11 mouse cellular contexts compared by ENCODE assay signal in genomic region chr7:19564455-19564854, GRCm38 (mm10). TPM values are rescaled to one million over a fixed set of nuclear protein-coding genes. Genes with fewer than 3 reads are reported as not detected.
DNase-seq lines count a peak whose midpoint lies in the region; ATAC-seq and TF ChIP-seq lines count a peak whose summit lies in the region.
"Had no signal": no experiment of that assay in that cellular context is flagged by ENCODE, and none has a peak within 500 bp of the region (broad histone marks: within the 10 kb centered on the region; RNA-seq: fewer than 3 reads in every experiment).

No protein-coding gene starts in this region.

- H3K4me2 ChIP-seq in hindbrain, postnatal 0 days (ENCODE audit: low read depth, low read length) = no peak overlapping the region
- H3K4me2 ChIP-seq in hindbrain, embryonic 13.5 days = no peak overlapping the region
- H3K4me2 ChIP-seq in stomach, postnatal 0 days (replicated peaks; ENCODE audit: low read depth) = no peak overlapping the region
- H3K4me2 ChIP-seq in forebrain, embryonic 12.5 days = no peak overlapping the region
- H3K4me2 ChIP-seq: hindbrain, embryonic 14.5 days; lung, embryonic 15.5 days had no signal

- no peaks in the 10 kb centered on the region for H3K27me3 ChIP-seq in hindbrain, postnatal 0 days (ENCODE audit: insufficient read depth, low read length)
- no peaks in the 10 kb centered on the region for H3K27me3 ChIP-seq in hindbrain, embryonic 13.5 days
- no peaks in the 10 kb centered on the region for H3K27me3 ChIP-seq in stomach, postnatal 0 days (ENCODE audit: control insufficient read depth, insufficient read depth, low read length)
- no peaks in the 10 kb centered on the region for H3K27me3 ChIP-seq in forebrain, embryonic 12.5 days
- H3K27me3 ChIP-seq: lung, embryonic 15.5 days had no signal

- no peak overlapping the region for H3K27ac ChIP-seq in hindbrain, postnatal 0 days
- H3K27ac ChIP-seq in hindbrain, embryonic 13.5 days = no peak overlapping the region
- no peak overlapping the region for H3K27ac ChIP-seq in stomach, postnatal 0 days (replicated peaks)
- H3K27ac ChIP-seq in forebrain, embryonic 12.5 days = no peak overlapping the region
- H3K27ac ChIP-seq: hindbrain, embryonic 14.5 days; lung, embryonic 15.5 days had no signal

- no peak for TF ChIP-seq POLR2A in brain, embryonic 14.5 days (IDR thresholded peaks at IDR 0.05; ENCODE audit: borderline replicate concordance, extremely low read depth, insufficient read depth, insufficient read length, poor library complexity, severe bottlenecking)

- no peak for ATAC-seq in hindbrain, postnatal 0 days
- no peak for ATAC-seq in hindbrain, embryonic 13.5 days (ENCODE audit: low FRiP score)
- ATAC-seq in stomach, postnatal 0 days (ENCODE audit: low FRiP score, low TSS enrichment) = no peak
- no peak for ATAC-seq in forebrain, embryonic 12.5 days (ENCODE audit: low FRiP score)

- WGBS in hindbrain, postnatal 0 days = 92% methylated on average over 4 of the region's 4 CpGs
- 89% methylated on average over 4 of the region's 4 CpGs for WGBS in hindbrain, embryonic 13.5 days
- 92% methylated on average over 4 of the region's 4 CpGs for WGBS in stomach, postnatal 0 days
- WGBS in forebrain, embryonic 12.5 days = 90% methylated on average over 4 of the region's 4 CpGs

- no peak for DNase-seq in hindbrain, postnatal 0 days (ENCODE audit: low spot score)
- peak; percentile 20 for DNase-seq in thymus, postnatal 14 days
- no peak for DNase-seq in thymus, postnatal 0 days (ENCODE audit: low spot score)
- DNase-seq in brain, embryonic 14.5 days (ENCODE audit: low read depth) = no peak
- no peak for DNase-seq in stomach, postnatal 0 days (ENCODE audit: low spot score)
- DNase-seq: cerebellum, adult 9-10 months; right cerebral cortex, postnatal 25 days had no signal

- H3K9me3 ChIP-seq in hindbrain, postnatal 0 days (ENCODE audit: low read length) = no peaks in the 10 kb centered on the region
- peaks cover 3% of the 10 kb centered on the region; the same call in 1 of the 2 replicates for H3K9me3 ChIP-seq in hindbrain, embryonic 13.5 days
- H3K9me3 ChIP-seq in stomach, postnatal 0 days (ENCODE audit: control insufficient read depth, low read length) = no peaks in the 10 kb centered on the region
- peaks cover 6% of the 10 kb centered on the region; the same call in 1 of the 2 replicates for H3K9me3 ChIP-seq in forebrain, embryonic 12.5 days
- H3K9me3 ChIP-seq: lung, embryonic 15.5 days had no signal

- peak; percentile 31; the same call in 1 of the 2 replicates for TF ChIP-seq CTCF in hindbrain, postnatal 0 days (IDR thresholded peaks at IDR 0.05; ENCODE audit: low read depth)
- peak; percentile 14; the same call in 1 of the 2 replicates for TF ChIP-seq CTCF in brain, embryonic 14.5 days (IDR thresholded peaks at IDR 0.05; ENCODE audit: borderline replicate concordance, extremely low read depth, insufficient read depth, insufficient read length)
- TF ChIP-seq CTCF in stomach, postnatal 0 days (IDR thresholded peaks at IDR 0.05; ENCODE audit: low read depth) = peak; percentile 56

- H3K4me3 ChIP-seq in hindbrain, postnatal 0 days (ENCODE audit: low read length) = no peak overlapping the region
- no peak overlapping the region for H3K4me3 ChIP-seq in hindbrain, embryonic 13.5 days
- H3K4me3 ChIP-seq in stomach, postnatal 0 days (ENCODE audit: low read depth, low read length) = no peak overlapping the region
- H3K4me3 ChIP-seq in forebrain, embryonic 12.5 days (replicated peaks) = no peak overlapping the region
- H3K4me3 ChIP-seq: lung, embryonic 15.5 days had no signal

- peaks cover 19% of the 10 kb centered on the region for H3K36me3 ChIP-seq in hindbrain, postnatal 0 days (ENCODE audit: insufficient read depth, low read length)
- H3K36me3 ChIP-seq in hindbrain, embryonic 13.5 days = peaks cover 31% of the 10 kb centered on the region
- peaks cover 11% of the 10 kb centered on the region for H3K36me3 ChIP-seq in stomach, postnatal 0 days (ENCODE audit: control insufficient read depth, insufficient read depth, low read length)
- peaks cover 38% of the 10 kb centered on the region for H3K36me3 ChIP-seq in forebrain, embryonic 12.5 days (replicated peaks)

- no peak overlapping the region for H3K9ac ChIP-seq in hindbrain, postnatal 0 days (replicated peaks; ENCODE audit: low read length)
- no peak overlapping the region for H3K9ac ChIP-seq in hindbrain, embryonic 13.5 days
- no peak overlapping the region for H3K9ac ChIP-seq in stomach, postnatal 0 days (ENCODE audit: low read length)
- no peak overlapping the region for H3K9ac ChIP-seq in forebrain, embryonic 12.5 days
- H3K9ac ChIP-seq: hindbrain, embryonic 14.5 days; lung, embryonic 15.5 days had no signal

- TF ChIP-seq EP300 in stomach, postnatal 0 days (optimal IDR thresholded peaks at IDR 0.05) = no peak

- H3K4me1 ChIP-seq in hindbrain, postnatal 0 days (ENCODE audit: insufficient read depth, low read length) = peaks cover 13% of the 10 kb centered on the region
- peaks cover 33% of the 10 kb centered on the region for H3K4me1 ChIP-seq in hindbrain, embryonic 13.5 days (replicated peaks)
- H3K4me1 ChIP-seq in stomach, postnatal 0 days (replicated peaks; ENCODE audit: control insufficient read depth, insufficient read depth) = 0 out of 2 replicates have a peak, but pooled peaks cover 8% of the 10 kb centered on the region
- H3K4me1 ChIP-seq in forebrain, embryonic 12.5 days = peaks cover 30% of the 10 kb centered on the region

RNA-seq across cellular contexts. Expression of gene Ppp1r37, which starts 1.6 kb away (rescaled TPM):
- total RNA-seq in hindbrain, postnatal 0 days (2014; rRNA removed) = 125 and 128 TPM in 2 replicates
- 27.0 and 27.7 TPM in 2 replicates for polyA plus RNA-seq in hindbrain, postnatal 0 days (2015; fragmentation: Nextera tagmentation; extraction: Ambion mirVana)
- 32.1 and 32.7 TPM in 2 replicates for polyA plus RNA-seq in hindbrain, embryonic 13.5 days (2015; fragmentation: Nextera tagmentation; extraction: Ambion mirVana)
- polyA plus RNA-seq in thymus, postnatal 0 days (2015; fragmentation: Nextera tagmentation; extraction: Ambion mirVana) = 11.7 and 15.6 TPM in 2 replicates
- 116 and 136 TPM in 2 replicates for polyA plus RNA-seq in brain, embryonic 14.5 days (2012; rRNA removed)
- polyA plus RNA-seq in stomach, postnatal 0 days (2015; fragmentation: Nextera tagmentation; extraction: Ambion mirVana) = 16.5 and 21.2 TPM in 2 replicates
- polyA plus RNA-seq in forebrain, embryonic 12.5 days (2016; fragmentation: Nextera tagmentation; extraction: Ambion mirVana) = 34.9 and 35.4 TPM in 2 replicates

RNA-seq across cellular contexts. Expression of gene Zfp296, which starts 12.6 kb away (rescaled TPM):
- 0.25 TPM in 1 of 2 replicates, not detected in the other for total RNA-seq in hindbrain, postnatal 0 days (2014; rRNA removed)
- not detected in 2 replicates for polyA plus RNA-seq in hindbrain, postnatal 0 days (2015; fragmentation: Nextera tagmentation; extraction: Ambion mirVana)
- 0.17 and 0.22 TPM in 2 replicates for polyA plus RNA-seq in hindbrain, embryonic 13.5 days (2015; fragmentation: Nextera tagmentation; extraction: Ambion mirVana)
- 1.5 and 2.0 TPM in 2 replicates for polyA plus RNA-seq in thymus, postnatal 0 days (2015; fragmentation: Nextera tagmentation; extraction: Ambion mirVana)
- 1.4 and 1.6 TPM in 2 replicates for polyA plus RNA-seq in brain, embryonic 14.5 days (2012; rRNA removed)
- polyA plus RNA-seq in stomach, postnatal 0 days (2015; fragmentation: Nextera tagmentation; extraction: Ambion mirVana) = 3.7 and 5.0 TPM in 2 replicates
- 0.18 and 0.34 TPM in 2 replicates for polyA plus RNA-seq in forebrain, embryonic 12.5 days (2016; fragmentation: Nextera tagmentation; extraction: Ambion mirVana)

RNA-seq across cellular contexts. Expression of gene Gemin7, which starts 12.9 kb away (rescaled TPM):
- 60.0 and 61.7 TPM in 2 replicates for total RNA-seq in hindbrain, postnatal 0 days (2014; rRNA removed)
- polyA plus RNA-seq in hindbrain, postnatal 0 days (2015; fragmentation: Nextera tagmentation; extraction: Ambion mirVana) = 153 and 162 TPM in 2 replicates
- polyA plus RNA-seq in hindbrain, embryonic 13.5 days (2015; fragmentation: Nextera tagmentation; extraction: Ambion mirVana) = 139 and 144 TPM in 2 replicates
- polyA plus RNA-seq in thymus, postnatal 0 days (2015; fragmentation: Nextera tagmentation; extraction: Ambion mirVana) = 133 and 134 TPM in 2 replicates
- 67.3 and 72.9 TPM in 2 replicates for polyA plus RNA-seq in brain, embryonic 14.5 days (2012; rRNA removed)
- 108 and 114 TPM in 2 replicates for polyA plus RNA-seq in stomach, postnatal 0 days (2015; fragmentation: Nextera tagmentation; extraction: Ambion mirVana)
- 120 and 125 TPM in 2 replicates for polyA plus RNA-seq in forebrain, embryonic 12.5 days (2016; fragmentation: Nextera tagmentation; extraction: Ambion mirVana)

RNA-seq across cellular contexts. Expression of gene Clasrp, which starts 39.8 kb away (rescaled TPM):
- 67.0 and 90.9 TPM in 2 replicates for total RNA-seq in hindbrain, postnatal 0 days (2014; rRNA removed)
- 70.3 and 77.5 TPM in 2 replicates for polyA plus RNA-seq in hindbrain, postnatal 0 days (2015; fragmentation: Nextera tagmentation; extraction: Ambion mirVana)
- polyA plus RNA-seq in hindbrain, embryonic 13.5 days (2015; fragmentation: Nextera tagmentation; extraction: Ambion mirVana) = 54.2 and 60.5 TPM in 2 replicates
- 35.2 and 41.3 TPM in 2 replicates for polyA plus RNA-seq in thymus, postnatal 0 days (2015; fragmentation: Nextera tagmentation; extraction: Ambion mirVana)
- polyA plus RNA-seq in brain, embryonic 14.5 days (2012; rRNA removed) = 154 and 197 TPM in 2 replicates
- 19.0 and 21.5 TPM in 2 replicates for polyA plus RNA-seq in stomach, postnatal 0 days (2015; fragmentation: Nextera tagmentation; extraction: Ambion mirVana)
- polyA plus RNA-seq in forebrain, embryonic 12.5 days (2016; fragmentation: Nextera tagmentation; extraction: Ambion mirVana) = 66.3 and 67.6 TPM in 2 replicates

RNA-seq across cellular contexts. Expression of gene Nkpd1, which starts 46.8 kb away (rescaled TPM):
- 1.9 and 4.4 TPM in 2 replicates for total RNA-seq in hindbrain, postnatal 0 days (2014; rRNA removed)
- polyA plus RNA-seq in hindbrain, postnatal 0 days (2015; fragmentation: Nextera tagmentation; extraction: Ambion mirVana) = 1.3 TPM in 2 replicates
- 0.32 and 0.50 TPM in 2 replicates for polyA plus RNA-seq in hindbrain, embryonic 13.5 days (2015; fragmentation: Nextera tagmentation; extraction: Ambion mirVana)
- 0.24 and 0.42 TPM in 2 replicates for polyA plus RNA-seq in thymus, postnatal 0 days (2015; fragmentation: Nextera tagmentation; extraction: Ambion mirVana)
- 0.51 and 0.68 TPM in 2 replicates for polyA plus RNA-seq in brain, embryonic 14.5 days (2012; rRNA removed)
- 30.8 and 33.0 TPM in 2 replicates for polyA plus RNA-seq in stomach, postnatal 0 days (2015; fragmentation: Nextera tagmentation; extraction: Ambion mirVana)
- 0.17 TPM in 1 of 2 replicates, not detected in the other for polyA plus RNA-seq in forebrain, embryonic 12.5 days (2016; fragmentation: Nextera tagmentation; extraction: Ambion mirVana)
